ENCODE assay signal across 28 mouse cellular contexts in genomic region chr5:12584886-12585285, GRCm38 (mm10).
A peak's percentile ranks its signal among the peaks of the same experiment; 100 is the strongest.
DNase-seq lines count a peak whose midpoint lies in the region; ATAC-seq lines count a peak whose summit lies in the region.
"Had no signal": no experiment of that assay in that cellular context is flagged by ENCODE, and none has a peak within 500 bp of the region (broad histone marks: within the 10 kb centered on the region; RNA-seq: fewer than 3 reads in every experiment).

No protein-coding gene starts in this region.

- no peak for ATAC-seq in forebrain, embryonic 14.5 days
- ATAC-seq in neural tube, embryonic 11.5 days (ENCODE audit: insufficient read depth, low FRiP score, low TSS enrichment), result no peak
- ATAC-seq: activated CD4-positive, CD25-positive, alpha-beta regulatory T cell, adult 4 months; forebrain, embryonic 16.5 days; hindbrain, postnatal 0 days; inflammation-experienced regulatory T-cells, adult 6 months; intestine, embryonic 16.5 days had no signal

- H3K4me3 ChIP-seq in forebrain, embryonic 10.5 days, result no peak overlapping the region
- H3K4me3 ChIP-seq in forebrain, embryonic 14.5 days (ENCODE audit: low read depth, low read length), result no peak overlapping the region
- H3K4me3 ChIP-seq in embryonic facial prominence, embryonic 10.5 days, result no peak overlapping the region
- H3K4me3 ChIP-seq in neural tube, embryonic 11.5 days (ENCODE audit: low read depth, low read length), result no peak overlapping the region
- H3K4me3 ChIP-seq: embryonic facial prominence, embryonic 12.5 days; embryonic facial prominence, embryonic 15.5 days; forebrain, embryonic 12.5 days; heart, adult 2 months; heart, embryonic 10.5 days; heart, embryonic 13.5 days had no signal

- no peak overlapping the region for H3K27ac ChIP-seq in forebrain, embryonic 10.5 days
- no peak overlapping the region for H3K27ac ChIP-seq in forebrain, embryonic 14.5 days (ENCODE audit: low read depth, low read length)
- no peak overlapping the region for H3K27ac ChIP-seq in embryonic facial prominence, embryonic 10.5 days (replicated peaks)
- no peak overlapping the region for H3K27ac ChIP-seq in neural tube, embryonic 11.5 days (ENCODE audit: low read depth, low read length)
- H3K27ac ChIP-seq: embryonic facial prominence, embryonic 12.5 days; embryonic facial prominence, embryonic 15.5 days; forebrain, embryonic 12.5 days; heart, adult 2 months; heart, embryonic 10.5 days; heart, embryonic 13.5 days; hindbrain, embryonic 14.5 days; hindbrain, postnatal 0 days had no signal

- peak; percentile 21 for DNase-seq in forebrain, embryonic 10.5 days (ENCODE audit: extremely low spot score, low spot score)
- DNase-seq in forebrain, embryonic 14.5 days (ENCODE audit: low spot score), result no peak
- peak; percentile 50 for DNase-seq in embryo, embryonic 10.5 days (ENCODE audit: low spot score)
- peak; percentile 55 for DNase-seq in embryonic facial prominence, embryonic 10.5 days (ENCODE audit: low spot score)
- DNase-seq in neural tube, embryonic 11.5 days (ENCODE audit: low spot score), result peak; percentile 24
- DNase-seq in right cerebral cortex, adult 18-20 months, result no peak
- no peak for DNase-seq in kidney, postnatal 10 days
- DNase-seq: adrenal gland, postnatal 10 days; cerebellum, adult 11 months; cerebellum, adult 2 months; cerebellum, adult 9-11 months; cerebellum, postnatal 25 days; gastrocnemius, postnatal 10 days; gastrocnemius, postnatal 36 days; heart, adult 2 months; heart, postnatal 14 days; heart, postnatal 4 days had no signal

- no peak overlapping the region for H3K9ac ChIP-seq in forebrain, embryonic 14.5 days (ENCODE audit: low read length)
- H3K9ac ChIP-seq in neural tube, embryonic 11.5 days (ENCODE audit: low read length), result no peak overlapping the region
- H3K9ac ChIP-seq: embryonic facial prominence, embryonic 12.5 days; embryonic facial prominence, embryonic 15.5 days; forebrain, embryonic 12.5 days; heart, embryonic 13.5 days; hindbrain, embryonic 14.5 days had no signal

- H3K27me3 ChIP-seq in forebrain, embryonic 10.5 days (ENCODE audit: poor library complexity, severe bottlenecking), result no peaks in the 10 kb centered on the region
- no peaks in the 10 kb centered on the region for H3K27me3 ChIP-seq in forebrain, embryonic 14.5 days (replicated peaks; ENCODE audit: control insufficient read depth, insufficient read depth, low read length)
- H3K27me3 ChIP-seq in embryonic facial prominence, embryonic 10.5 days (replicated peaks; ENCODE audit: low read depth, poor library complexity, severe bottlenecking), result no peaks in the 10 kb centered on the region
- no peaks in the 10 kb centered on the region for H3K27me3 ChIP-seq in neural tube, embryonic 11.5 days (ENCODE audit: control insufficient read depth, insufficient read depth, low read length)
- H3K27me3 ChIP-seq: embryonic facial prominence, embryonic 12.5 days; embryonic facial prominence, embryonic 15.5 days; forebrain, embryonic 12.5 days; heart, embryonic 13.5 days had no signal

- peaks cover 11% of the 10 kb centered on the region for H3K4me1 ChIP-seq in forebrain, embryonic 10.5 days
- H3K4me1 ChIP-seq in forebrain, embryonic 14.5 days (ENCODE audit: control insufficient read depth, insufficient read depth, low read length), result no peaks in the 10 kb centered on the region
- peaks cover 20% of the 10 kb centered on the region for H3K4me1 ChIP-seq in embryonic facial prominence, embryonic 10.5 days
- no peaks in the 10 kb centered on the region for H3K4me1 ChIP-seq in neural tube, embryonic 11.5 days (ENCODE audit: control insufficient read depth, insufficient read depth, low read length)
- H3K4me1 ChIP-seq: forebrain, embryonic 12.5 days; heart, embryonic 10.5 days; heart, embryonic 13.5 days had no signal

- 72% methylated on average over 9 of the region's 9 CpGs for WGBS in forebrain, embryonic 10.5 days
- 93% methylated on average over 9 of the region's 9 CpGs for WGBS in forebrain, embryonic 14.5 days
- WGBS in embryonic facial prominence, embryonic 10.5 days, result 45% methylated on average over 9 of the region's 9 CpGs
- 58% methylated on average over 9 of the region's 9 CpGs for WGBS in neural tube, embryonic 11.5 days

- no peaks in the 10 kb centered on the region for H3K9me3 ChIP-seq in forebrain, embryonic 10.5 days
- H3K9me3 ChIP-seq in forebrain, embryonic 14.5 days (replicated peaks; ENCODE audit: control insufficient read depth, low read length), result 0 out of 2 replicates have a peak, but pooled peaks cover 2% of the 10 kb centered on the region
- no peaks in the 10 kb centered on the region for H3K9me3 ChIP-seq in embryonic facial prominence, embryonic 10.5 days
- no peaks in the 10 kb centered on the region for H3K9me3 ChIP-seq in neural tube, embryonic 11.5 days (ENCODE audit: control insufficient read depth, low read length)
- H3K9me3 ChIP-seq: embryonic facial prominence, embryonic 12.5 days; embryonic facial prominence, embryonic 15.5 days; forebrain, embryonic 12.5 days; heart, embryonic 10.5 days; heart, embryonic 13.5 days had no signal

- H3K36me3 ChIP-seq in forebrain, embryonic 10.5 days (replicated peaks), result no peaks in the 10 kb centered on the region
- H3K36me3 ChIP-seq in forebrain, embryonic 14.5 days (ENCODE audit: control insufficient read depth, insufficient read depth, low read length), result no peaks in the 10 kb centered on the region
- H3K36me3 ChIP-seq in embryonic facial prominence, embryonic 10.5 days (replicated peaks), result no peaks in the 10 kb centered on the region
- H3K36me3 ChIP-seq in neural tube, embryonic 11.5 days (ENCODE audit: control insufficient read depth, insufficient read depth, low read length), result no peaks in the 10 kb centered on the region
- H3K36me3 ChIP-seq: embryonic facial prominence, embryonic 12.5 days; embryonic facial prominence, embryonic 15.5 days; forebrain, embryonic 12.5 days; heart, embryonic 10.5 days had no signal

- no peak overlapping the region for H3K4me2 ChIP-seq in forebrain, embryonic 14.5 days (ENCODE audit: low read length)
- no peak overlapping the region for H3K4me2 ChIP-seq in neural tube, embryonic 11.5 days (ENCODE audit: low read depth)
- H3K4me2 ChIP-seq: embryonic facial prominence, embryonic 12.5 days; embryonic facial prominence, embryonic 15.5 days; forebrain, embryonic 12.5 days; heart, embryonic 13.5 days; hindbrain, embryonic 14.5 days had no signal

Comparison
In these comparisons a context has a peak if more than half of its experiments do, and no peak if none do; other contexts are left out.
1. DNase-seq: peak in forebrain, embryonic 10.5 days (single experiment), embryo, embryonic 10.5 days (single experiment), embryonic facial prominence, embryonic 10.5 days (single experiment) and neural tube, embryonic 11.5 days (single experiment); none in forebrain, embryonic 14.5 days (single experiment), right cerebral cortex, adult 18-20 months (single experiment) and kidney, postnatal 10 days (single experiment).